Mouse (Mus musculus) ovary, adult 2 months (tissue): ENCODE results near the gene Smok2a. TPM values are rescaled to one million over a fixed set of nuclear protein-coding genes. Genes with fewer than 3 reads are reported as not detected.

ENCODE experiments used
- polyA plus RNA-seq: library from polyadenylated mRNA; depleted of rRNA; stranded (reverse); fragments of >200 nt; gene quantifications from 2 replicates; pipeline ENCODE4 v1.2.3, GENCODE M21; 2012; rRNA removed

Smok2a gene
- not detected in 2 replicates for polyA plus RNA-seq

GRCm38 (mm10) chr17:13220888-13221287 is at the start of gene Smok2a:
Gene Smok2a, plus strand, starts transcription at chr17:13221188.

DNA sequence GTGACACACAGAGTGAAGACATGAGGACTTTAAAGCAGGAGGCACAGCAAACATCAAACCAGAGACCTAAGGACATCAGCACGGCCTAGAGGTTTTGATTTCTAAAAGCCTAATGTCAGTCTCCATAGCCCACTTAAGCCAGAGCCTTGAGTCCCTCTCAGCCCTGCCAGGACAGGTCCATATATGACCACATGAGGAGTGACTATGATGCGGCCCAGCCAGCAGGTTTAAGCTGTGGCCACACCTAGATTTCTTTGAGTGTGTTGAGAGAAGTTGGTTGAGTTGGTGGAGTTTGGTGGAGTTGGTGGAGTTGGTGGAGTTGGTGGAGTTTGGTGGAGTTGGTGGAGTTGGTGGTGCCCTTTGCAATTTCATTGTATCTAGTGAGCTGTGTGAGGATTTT is 9.0 kb downstream of the Smok2a start, which contains the start of gene Smok2b:
Smok2b (plus strand) TSS at position 301 of the 400 bp plus-strand sequence.

Other genes with a start within 250 kb of the Smok2a start
- gene Wtap, start 227.0 kb upstream of the Smok2a start, polyA plus RNA-seq: 9.6 and 14.4 TPM in 2 replicates
- 567 and 710 TPM in 2 replicates for gene Sod2, start 214.3 kb upstream of the Smok2a start, polyA plus RNA-seq
- gene Gpr31b, start 168.9 kb upstream of the Smok2a start, polyA plus RNA-seq: 0.74 and 0.78 TPM in 2 replicates
- gene Tcp10b, start 160.1 kb upstream of the Smok2a start, polyA plus RNA-seq: 0.08 and 0.24 TPM in 2 replicates
- 0.07 and 0.33 TPM in 2 replicates for gene Unc93a, start 89.4 kb upstream of the Smok2a start, polyA plus RNA-seq
- gene Smok2b, start 9.1 kb downstream of the Smok2a start, polyA plus RNA-seq: not detected in 2 replicates
- gene Tcp10c, start 133.4 kb downstream of the Smok2a start, polyA plus RNA-seq: not detected in 2 replicates